Mouse (Mus musculus) bone marrow macrophage, adult 2 months (primary cell): Measurements from ENCODE around the gene Manba.

ENCODE experiments used
- CTCF ChIP-seq: IDR thresholded peaks from 2 replicates; pipeline ENCODE4 v1.5.1; 2012; ENCODE audit warnings: low read depth, mild to moderate bottlenecking, low read length, moderate library complexity
- POLR2A ChIP-seq: IDR thresholded peaks from 2 replicates; pipeline ENCODE4 v1.6.1; 2012; ENCODE audit warnings: mild to moderate bottlenecking, low read depth, low read length, borderline replicate concordance

- TF ChIP-seq POLR2A = no peak
- TF ChIP-seq CTCF = no peak
Observed at GRCm38 (mm10) chr3:135580439-135581275, 95.2 kb downstream of the Manba start.
